Mouse (Mus musculus): ENCODE measurements at regions not wholly inside any gene's neighbourhood (a gene's known extent, or its start where the extent isn't known, plus 50 kb on each side); places are given as distances from the start of the nearest gene placed in this dataset.

GRCm38 (mm10) chr5:119486196-119486595, 184.3 kb upstream of the Tbx3 start:
- no peaks in the 10 kb centered on the region for H3K36me3 ChIP-seq (ENCODE audit: control insufficient read depth, insufficient read depth, low read length)
- ATAC-seq (ENCODE audit: low FRiP score, low read depth): no peak
- H3K4me2 ChIP-seq (replicated peaks; ENCODE audit: low read depth, low read length, severe bottlenecking): no peak overlapping the region
- H3K4me3 ChIP-seq (replicated peaks; ENCODE audit: low read length): no peak overlapping the region
- H3K9ac ChIP-seq (ENCODE audit: low read depth, low read length, severe bottlenecking): no peak overlapping the region
- peaks cover 5% of the 10 kb centered on the region for H3K4me1 ChIP-seq (ENCODE audit: control insufficient read depth, insufficient read depth, low read length)
- no peak for TF ChIP-seq POLR2A (IDR thresholded peaks at IDR 0.05; ENCODE audit: borderline replicate concordance, extremely low read depth, insufficient read depth, insufficient read length)
- H3K9me3 ChIP-seq (ENCODE audit: control insufficient read depth, low read length): no peaks in the 10 kb centered on the region
- no peak for DNase-seq (ENCODE audit: low spot score)
- no peaks in the 10 kb centered on the region for H3K27me3 ChIP-seq (ENCODE audit: control insufficient read depth, insufficient read depth, low read length)
- no peak overlapping the region for H3K27ac ChIP-seq (replicated peaks; ENCODE audit: low read depth, low read length)

DNA sequence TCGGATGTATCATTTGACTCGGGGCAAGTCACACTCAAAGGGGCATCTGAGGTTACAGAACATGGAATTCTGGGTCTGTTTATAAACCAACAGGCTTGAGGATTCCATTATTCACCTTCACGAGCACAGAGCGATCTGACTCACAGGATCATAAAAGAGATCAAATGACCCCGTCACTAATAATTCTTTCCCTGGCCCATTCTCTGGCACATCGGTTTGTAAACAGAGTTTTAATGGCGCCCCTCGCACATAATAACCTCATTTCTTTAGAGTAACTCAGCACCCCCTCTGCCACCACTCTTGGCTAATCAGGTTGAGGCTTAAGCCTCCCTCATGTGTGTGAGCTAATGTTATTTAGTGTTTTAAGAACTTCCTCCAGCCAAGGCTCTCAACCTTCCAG, 183.3 kb upstream of the Tbx3 start:
- H3K9ac ChIP-seq (ENCODE audit: low read depth, low read length, severe bottlenecking): no peak overlapping the region
- ATAC-seq (ENCODE audit: low FRiP score, low read depth) (no peak), DNase-seq (ENCODE audit: low spot score) (no peak)
- H3K27me3 ChIP-seq (ENCODE audit: control insufficient read depth, insufficient read depth, low read length): no peaks in the 10 kb centered on the region
- TF ChIP-seq POLR2A (IDR thresholded peaks at IDR 0.05; ENCODE audit: borderline replicate concordance, extremely low read depth, insufficient read depth, insufficient read length): no peak
- H3K36me3 ChIP-seq (ENCODE audit: control insufficient read depth, insufficient read depth, low read length): no peaks in the 10 kb centered on the region
- H3K27ac ChIP-seq (replicated peaks; ENCODE audit: low read depth, low read length): no peak overlapping the region
- 25% methylated on average over 8 of the region's 8 CpGs for WGBS
- no peaks in the 10 kb centered on the region for H3K9me3 ChIP-seq (ENCODE audit: control insufficient read depth, low read length)
- peaks cover 5% of the 10 kb centered on the region for H3K4me1 ChIP-seq (ENCODE audit: control insufficient read depth, insufficient read depth, low read length)
- H3K4me3 ChIP-seq (replicated peaks; ENCODE audit: low read length): no peak overlapping the region
- no peak overlapping the region for H3K4me2 ChIP-seq (replicated peaks; ENCODE audit: low read depth, low read length, severe bottlenecking)

DNA sequence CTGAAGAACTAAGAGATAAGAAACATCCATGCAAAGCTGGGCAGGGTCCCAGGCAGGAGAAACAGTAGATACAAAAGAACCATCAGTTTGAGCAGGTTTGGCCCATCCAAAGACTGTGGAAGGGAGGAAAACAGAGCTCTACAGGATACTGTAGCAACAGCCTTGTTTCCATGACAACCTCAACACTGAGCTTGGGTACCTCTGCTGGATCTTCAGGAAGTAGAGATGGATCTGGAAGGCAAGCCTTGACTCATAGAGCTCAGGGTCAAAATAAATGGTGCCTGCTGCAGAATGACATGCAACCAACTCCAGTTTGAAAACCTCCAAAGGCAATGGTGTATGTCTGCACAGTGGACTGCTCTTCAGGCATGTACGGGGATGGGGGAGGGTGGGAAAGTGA, 173.0 kb upstream of the Tbx3 start:
- no peak overlapping the region for H3K27ac ChIP-seq (replicated peaks; ENCODE audit: low read depth, low read length)
- H3K36me3 ChIP-seq (ENCODE audit: control insufficient read depth, insufficient read depth, low read length): no peaks in the 10 kb centered on the region
- H3K4me1 ChIP-seq (ENCODE audit: control insufficient read depth, insufficient read depth, low read length): no peaks in the 10 kb centered on the region
- H3K9me3 ChIP-seq (ENCODE audit: control insufficient read depth, low read length): no peaks in the 10 kb centered on the region
- TF ChIP-seq POLR2A (IDR thresholded peaks at IDR 0.05; ENCODE audit: borderline replicate concordance, extremely low read depth, insufficient read depth, insufficient read length): no peak
- no peak overlapping the region for H3K4me3 ChIP-seq (replicated peaks; ENCODE audit: low read length)
- no peaks in the 10 kb centered on the region for H3K27me3 ChIP-seq (ENCODE audit: control insufficient read depth, insufficient read depth, low read length)
- no peak overlapping the region for H3K9ac ChIP-seq (ENCODE audit: low read depth, low read length, severe bottlenecking)
- 92% methylated on average over 1 of the region's 1 CpGs for WGBS
- H3K4me2 ChIP-seq (replicated peaks; ENCODE audit: low read depth, low read length, severe bottlenecking): no peak overlapping the region
- ATAC-seq (ENCODE audit: low FRiP score, low read depth): no peak
- no peak for DNase-seq (ENCODE audit: low spot score)

- no peak overlapping the region for H3K4me3 ChIP-seq (replicated peaks; ENCODE audit: low read length)
- no peaks in the 10 kb centered on the region for H3K27me3 ChIP-seq (ENCODE audit: control insufficient read depth, insufficient read depth, low read length)
- H3K36me3 ChIP-seq (ENCODE audit: control insufficient read depth, insufficient read depth, low read length): no peaks in the 10 kb centered on the region
- H3K4me1 ChIP-seq (ENCODE audit: control insufficient read depth, insufficient read depth, low read length): no peaks in the 10 kb centered on the region
- DNase-seq (ENCODE audit: low spot score) (no peak), ATAC-seq (ENCODE audit: low FRiP score, low read depth) (no peak)
- no peak overlapping the region for H3K9ac ChIP-seq (ENCODE audit: low read depth, low read length, severe bottlenecking)
- 71% methylated on average over 6 of the region's 6 CpGs for WGBS
- no peak overlapping the region for H3K27ac ChIP-seq (replicated peaks; ENCODE audit: low read depth, low read length)
- H3K4me2 ChIP-seq (replicated peaks; ENCODE audit: low read depth, low read length, severe bottlenecking): no peak overlapping the region
- H3K9me3 ChIP-seq (ENCODE audit: control insufficient read depth, low read length): no peaks in the 10 kb centered on the region
- no peak for TF ChIP-seq POLR2A (IDR thresholded peaks at IDR 0.05; ENCODE audit: borderline replicate concordance, extremely low read depth, insufficient read depth, insufficient read length)
These were observed 172.0 kb upstream of the Tbx3 start for GRCm38 (mm10) chr5:119498431-119498830.

DNA sequence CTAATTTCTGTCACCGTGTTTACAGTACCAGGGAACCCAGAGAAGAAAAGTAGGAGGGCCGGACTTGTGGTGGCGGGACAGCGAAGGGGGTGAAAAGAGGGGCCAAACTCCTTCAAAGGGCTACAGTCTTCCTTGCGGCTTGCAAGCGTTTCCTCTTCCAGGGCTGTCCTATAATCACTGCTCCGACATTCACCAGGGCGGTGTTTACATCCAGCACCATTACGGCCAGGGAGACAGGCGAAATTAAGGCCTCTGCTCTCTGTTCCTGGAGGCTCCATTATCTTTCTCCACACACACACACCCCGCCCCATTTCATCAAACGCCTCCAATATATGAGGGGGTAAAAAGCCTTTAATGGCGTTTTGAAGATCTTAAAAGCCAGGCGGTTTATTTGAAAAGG, 162.8 kb upstream of the Tbx3 start:
- Histone ChIP-seq H3K27me3 (ENCODE audit: control insufficient read depth, insufficient read depth, low read length) (no peaks in the 10 kb centered on the region), H3K4me2 (replicated peaks; ENCODE audit: low read depth, low read length, severe bottlenecking) (no peak overlapping the region), H3K9me3 (ENCODE audit: control insufficient read depth, low read length) (no peaks in the 10 kb centered on the region), H3K4me3 (replicated peaks; ENCODE audit: low read length) (no peak overlapping the region), H3K36me3 (ENCODE audit: control insufficient read depth, insufficient read depth, low read length) (no peaks in the 10 kb centered on the region), H3K27ac (replicated peaks; ENCODE audit: low read depth, low read length) (no peak overlapping the region), H3K4me1 (ENCODE audit: control insufficient read depth, insufficient read depth, low read length) (peaks cover 5% of the 10 kb centered on the region; the same call in 1 of the 2 replicates), H3K9ac (ENCODE audit: low read depth, low read length, severe bottlenecking) (no peak overlapping the region)
- TF ChIP-seq POLR2A (IDR thresholded peaks at IDR 0.05; ENCODE audit: borderline replicate concordance, extremely low read depth, insufficient read depth, insufficient read length): no peak
- WGBS: 28% methylated on average over 14 of the region's 14 CpGs
- ATAC-seq (ENCODE audit: low FRiP score, low read depth) (no peak), DNase-seq (ENCODE audit: low spot score) (no peak)

Measured in limb, embryonic 14.5 days (tissue).